Mouse (Mus musculus) stomach, postnatal 0 days (tissue): ENCODE measurements at regions not wholly inside any gene's neighbourhood (a gene's known extent, or its start where the extent isn't known, plus 50 kb on each side); places are given as distances from the start of the nearest gene placed in this dataset.

Experiments
- ATAC-seq: fragments of 200-750 bp; cut with Nextera tagmentation; 2 replicates; pipeline ENCODE4 v1.8.0; 2017; ENCODE audit not compliant: low FRiP score, low TSS enrichment
- DNase-seq: peaks from one replicate; pipeline ENCODE4 v3.0.0-alpha.2; 2016; ENCODE audit warnings: low spot score
- H3K27ac ChIP-seq: fragments of 300-500 bp; sonication (generic); replicated peaks from 2 replicates; pipeline ENCODE4 v1.5.1; 2014; ENCODE audit warnings: mild to moderate bottlenecking, control low read depth
- H3K27me3 ChIP-seq: fragments of 300-500 bp; sonication (generic); 2 replicates; pipeline ENCODE4 v1.6.1; 2014; ENCODE audit warnings: low read length; ENCODE audit not compliant: control insufficient read depth, insufficient read depth
- H3K36me3 ChIP-seq: fragments of 300-500 bp; sonication (generic); 2 replicates; pipeline ENCODE4 v1.6.1; 2014; ENCODE audit warnings: low read length, mixed read lengths; ENCODE audit not compliant: control insufficient read depth, insufficient read depth
- H3K4me1 ChIP-seq: fragments of 300-500 bp; sonication (generic); replicated peaks from 2 replicates; pipeline ENCODE4 v1.6.1; 2014; ENCODE audit warnings: antibody characterized with exemption; ENCODE audit not compliant: control insufficient read depth, insufficient read depth
- H3K4me2 ChIP-seq: fragments of 300-500 bp; sonication (generic); replicated peaks from 2 replicates; pipeline ENCODE4 v1.6.1; 2014; ENCODE audit warnings: low read depth, mild to moderate bottlenecking, control low read depth, moderate library complexity
- H3K4me3 ChIP-seq: fragments of 300-500 bp; sonication (generic); 2 replicates; pipeline ENCODE4 v1.5.1; 2014; ENCODE audit warnings: low read depth, low read length, control low read depth
- H3K9ac ChIP-seq: fragments of 300-500 bp; sonication (generic); 2 replicates; pipeline ENCODE4 v1.6.1; 2014; ENCODE audit warnings: mild to moderate bottlenecking, low read length, control low read depth, mixed read lengths
- H3K9me3 ChIP-seq: fragments of 300-500 bp; sonication (generic); 2 replicates; pipeline ENCODE4 v1.6.1; 2016; ENCODE audit warnings: low read length; ENCODE audit not compliant: control insufficient read depth
- CTCF ChIP-seq: IDR thresholded peaks from 2 replicates; pipeline ENCODE4 v1.5.1; 2016; ENCODE audit warnings: antibody characterized with exemption, low read depth, mild to moderate bottlenecking, moderate library complexity
- EP300 ChIP-seq: optimal IDR thresholded peaks from 2 replicates; pipeline ENCODE3; 2016; ENCODE audit warnings: antibody characterized with exemption
- WGBS: fragments of 180-500 bp; shearing (Covaris S2); extraction: QIAGEN DNeasy Blood & Tissue Kit; methylation state at CpG from one replicate; pipeline ENCODE4 v1.1.7; 2014; 5-methylcytosine and 5-hydroxymethylcytosine counted together

GRCm38 (mm10) chr2:128318266-128318665, 192.4 kb downstream of the Bcl2l11 start:
- ATAC-seq: no peak
- Histone ChIP-seq H3K4me2 (no peak overlapping the region), H3K9me3 (no peaks in the 10 kb centered on the region), H3K4me3 (no peak overlapping the region), H3K36me3 (no peaks in the 10 kb centered on the region), H3K27ac (no peak overlapping the region), H3K27me3 (no peaks in the 10 kb centered on the region), H3K9ac (no peak overlapping the region), H3K4me1 (0 out of 2 replicates have a peak, but pooled peaks cover 1% of the 10 kb centered on the region)
- WGBS: 78% methylated on average over 4 of the region's 4 CpGs
- no peak for DNase-seq
- TF ChIP-seq EP300 (no peak), CTCF (no peak)

GRCm38 (mm10) chr2:128318956-128319355, 193.1 kb downstream of the Bcl2l11 start:
- no peak overlapping the region for H3K4me3 ChIP-seq
- H3K4me1 ChIP-seq: peaks cover 2% of the 10 kb centered on the region; the same call in 1 of the 2 replicates
- H3K9ac ChIP-seq: no peak overlapping the region
- H3K36me3 ChIP-seq: no peaks in the 10 kb centered on the region
- no peak for DNase-seq
- no peak overlapping the region for H3K27ac ChIP-seq
- ATAC-seq: no peak
- no peak overlapping the region for H3K4me2 ChIP-seq
- no peaks in the 10 kb centered on the region for H3K9me3 ChIP-seq
- no peaks in the 10 kb centered on the region for H3K27me3 ChIP-seq
- 40% methylated on average over 5 of the region's 5 CpGs for WGBS
- no peak for TF ChIP-seq EP300

GRCm38 (mm10) chr2:128321475-128321874, 195.6 kb downstream of the Bcl2l11 start:
- no peak for DNase-seq

GRCm38 (mm10) chr2:128324256-128325096, 198.6 kb downstream of the Bcl2l11 start:
- TF ChIP-seq EP300 (no peak), CTCF (no peak)
- H3K9ac ChIP-seq: no peak overlapping the region
- H3K4me1 ChIP-seq: peaks cover 14% of the 10 kb centered on the region
- H3K27ac ChIP-seq: peak overlapping the region; percentile 70
- ATAC-seq: peak; percentile 63; the same call in 1 of the 2 replicates
- peak; percentile 58 for DNase-seq
- H3K4me3 ChIP-seq: no peak overlapping the region
- H3K4me2 ChIP-seq: peak overlapping the region; percentile 12; the same call in 1 of the 2 replicates
- no peaks in the 10 kb centered on the region for H3K9me3 ChIP-seq
- H3K27me3 ChIP-seq: no peaks in the 10 kb centered on the region
- 9% methylated on average over 13 of the region's 13 CpGs for WGBS
- H3K36me3 ChIP-seq: no peaks in the 10 kb centered on the region

More at GRCm38 (mm10) chr2:128321475-128321874, 195.6 kb downstream of the Bcl2l11 start:
- no peak overlapping the region for H3K9ac ChIP-seq
- no peak for ATAC-seq
- no peaks in the 10 kb centered on the region for H3K9me3 ChIP-seq
- no peak overlapping the region for H3K4me2 ChIP-seq
- TF ChIP-seq CTCF: no peak
- TF ChIP-seq EP300: no peak
- no peak overlapping the region for H3K27ac ChIP-seq
- H3K4me1 ChIP-seq: peaks cover 14% of the 10 kb centered on the region
- WGBS: 65% methylated on average over 2 of the region's 2 CpGs
- H3K4me3 ChIP-seq: no peak overlapping the region
- no peaks in the 10 kb centered on the region for H3K27me3 ChIP-seq
- H3K36me3 ChIP-seq: no peaks in the 10 kb centered on the region

GRCm38 (mm10) chr2:128325097-128325421, 199.2 kb downstream of the Bcl2l11 start:
- no peaks in the 10 kb centered on the region for H3K9me3 ChIP-seq
- no peak overlapping the region for H3K4me3 ChIP-seq
- no peaks in the 10 kb centered on the region for H3K36me3 ChIP-seq
- peaks cover 14% of the 10 kb centered on the region for H3K4me1 ChIP-seq
- DNase-seq: no peak
- H3K4me2 ChIP-seq: no peak overlapping the region
- H3K9ac ChIP-seq: no peak overlapping the region
- H3K27ac ChIP-seq: peak overlapping the region; percentile 70
- ATAC-seq: no peak
- TF ChIP-seq EP300 (no peak), CTCF (no peak)
- no peaks in the 10 kb centered on the region for H3K27me3 ChIP-seq
- 53% methylated on average over 4 of the region's 4 CpGs for WGBS

GRCm38 (mm10) chr2:128325456-128325855, 199.6 kb downstream of the Bcl2l11 start:
- no peak for TF ChIP-seq EP300
- TF ChIP-seq CTCF: no peak
- Histone ChIP-seq H3K4me3 (no peak overlapping the region), H3K36me3 (no peaks in the 10 kb centered on the region), H3K27ac (no peak overlapping the region), H3K4me1 (peaks cover 14% of the 10 kb centered on the region), H3K27me3 (no peaks in the 10 kb centered on the region), H3K9me3 (no peaks in the 10 kb centered on the region), H3K9ac (no peak overlapping the region), H3K4me2 (no peak overlapping the region)
- no peak for DNase-seq
- no peak for ATAC-seq
- WGBS: 78% methylated on average over 4 of the region's 4 CpGs
